Mouse (Mus musculus) stomach, postnatal 0 days (tissue): ENCODE measurements around the gene Pip4k2c. TPM values are rescaled to one million over a fixed set of nuclear protein-coding genes. Genes with fewer than 3 reads are reported as not detected.

Source experiments
- ATAC-seq: fragments of 200-750 bp; cut with Nextera tagmentation; 2 replicates; pipeline ENCODE4 v1.8.0; 2017; ENCODE audit not compliant: low FRiP score, low TSS enrichment
- DNase-seq: peaks from one replicate; pipeline ENCODE4 v3.0.0-alpha.2; 2016; ENCODE audit warnings: low spot score
- H3K27ac ChIP-seq: fragments of 300-500 bp; sonication (generic); replicated peaks from 2 replicates; pipeline ENCODE4 v1.5.1; 2014; ENCODE audit warnings: mild to moderate bottlenecking, control low read depth
- H3K27me3 ChIP-seq: fragments of 300-500 bp; sonication (generic); 2 replicates; pipeline ENCODE4 v1.6.1; 2014; ENCODE audit warnings: low read length; ENCODE audit not compliant: control insufficient read depth, insufficient read depth
- H3K36me3 ChIP-seq: fragments of 300-500 bp; sonication (generic); 2 replicates; pipeline ENCODE4 v1.6.1; 2014; ENCODE audit warnings: low read length, mixed read lengths; ENCODE audit not compliant: control insufficient read depth, insufficient read depth
- H3K4me1 ChIP-seq: fragments of 300-500 bp; sonication (generic); replicated peaks from 2 replicates; pipeline ENCODE4 v1.6.1; 2014; ENCODE audit warnings: antibody characterized with exemption; ENCODE audit not compliant: control insufficient read depth, insufficient read depth
- H3K4me2 ChIP-seq: fragments of 300-500 bp; sonication (generic); replicated peaks from 2 replicates; pipeline ENCODE4 v1.6.1; 2014; ENCODE audit warnings: low read depth, mild to moderate bottlenecking, control low read depth, moderate library complexity
- H3K4me3 ChIP-seq: fragments of 300-500 bp; sonication (generic); 2 replicates; pipeline ENCODE4 v1.5.1; 2014; ENCODE audit warnings: low read depth, low read length, control low read depth
- H3K9ac ChIP-seq: fragments of 300-500 bp; sonication (generic); 2 replicates; pipeline ENCODE4 v1.6.1; 2014; ENCODE audit warnings: mild to moderate bottlenecking, low read length, control low read depth, mixed read lengths
- H3K9me3 ChIP-seq: fragments of 300-500 bp; sonication (generic); 2 replicates; pipeline ENCODE4 v1.6.1; 2016; ENCODE audit warnings: low read length; ENCODE audit not compliant: control insufficient read depth
- CTCF ChIP-seq: IDR thresholded peaks from 2 replicates; pipeline ENCODE4 v1.5.1; 2016; ENCODE audit warnings: antibody characterized with exemption, low read depth, mild to moderate bottlenecking, moderate library complexity
- EP300 ChIP-seq: optimal IDR thresholded peaks from 2 replicates; pipeline ENCODE3; 2016; ENCODE audit warnings: antibody characterized with exemption
- WGBS: fragments of 180-500 bp; shearing (Covaris S2); extraction: QIAGEN DNeasy Blood & Tissue Kit; methylation state at CpG from one replicate; pipeline ENCODE4 v1.1.7; 2014; 5-methylcytosine and 5-hydroxymethylcytosine counted together
- polyA plus RNA-seq: library from polyadenylated mRNA; unstranded; fragments of >200 nt; fragmentation: Nextera tagmentation; extraction: Ambion mirVana; gene quantifications from 2 replicates; pipeline ENCODE4 v1.2.1, GENCODE M21; 2015

Pip4k2c gene
- polyA plus RNA-seq, 1 experiment from 2014 or later = 23.2 TPM

- no peak for TF ChIP-seq EP300
- TF ChIP-seq CTCF = no peak
- H3K27ac ChIP-seq = no peak overlapping the region
- WGBS = 11% methylated on average over 7 of the region's 7 CpGs
These were observed 34.6 kb downstream of the Pip4k2c start for GRCm38 (mm10) chr10:127176756-127177155.

GRCm38 (mm10) chr10:127176228-127176627, 35.2 kb downstream of the Pip4k2c start:
- Histone ChIP-seq H3K9ac (no peak overlapping the region), H3K4me3 (no peak overlapping the region), H3K4me2 (no peak overlapping the region), H3K27me3 (no peaks in the 10 kb centered on the region; the same call in 1 of the 2 replicates), H3K4me1 (peaks cover 4% of the 10 kb centered on the region; the same call in 1 of the 2 replicates), H3K36me3 (no peaks in the 10 kb centered on the region), H3K27ac (no peak overlapping the region), H3K9me3 (no peaks in the 10 kb centered on the region)
- 42% methylated on average over 3 of the region's 3 CpGs for WGBS
- DNase-seq = no peak
- TF ChIP-seq CTCF (peak; percentile 30), EP300 (no peak)
- no peak for ATAC-seq

More at GRCm38 (mm10) chr10:127176756-127177155, 34.6 kb downstream of the Pip4k2c start:
- Histone ChIP-seq H3K9me3 (no peaks in the 10 kb centered on the region), H3K4me1 (peaks cover 4% of the 10 kb centered on the region; the same call in 1 of the 2 replicates), H3K27me3 (no peaks in the 10 kb centered on the region; the same call in 1 of the 2 replicates), H3K4me3 (no peak overlapping the region), H3K36me3 (no peaks in the 10 kb centered on the region), H3K4me2 (no peak overlapping the region), H3K9ac (no peak overlapping the region)
- DNase-seq = no peak
- ATAC-seq = no peak

- Histone ChIP-seq H3K27ac (no peak overlapping the region), H3K9me3 (no peaks in the 10 kb centered on the region), H3K9ac (no peak overlapping the region), H3K4me2 (no peak overlapping the region), H3K4me1 (peaks cover 6% of the 10 kb centered on the region; the same call in 1 of the 2 replicates), H3K27me3 (no peaks in the 10 kb centered on the region; the same call in 1 of the 2 replicates), H3K4me3 (no peak overlapping the region), H3K36me3 (no peaks in the 10 kb centered on the region)
- TF ChIP-seq CTCF = no peak
- no peak for DNase-seq
- no peak for ATAC-seq
- 76% methylated on average over 7 of the region's 7 CpGs for WGBS
These were observed 37.2 kb downstream of the Pip4k2c start for GRCm38 (mm10) chr10:127174170-127174569.

GRCm38 (mm10) chr10:127173148-127174065, 38.0 kb downstream of the Pip4k2c start:
- no peak overlapping the region for H3K4me2 ChIP-seq
- ATAC-seq = no peak
- no peaks in the 10 kb centered on the region; the same call in 1 of the 2 replicates for H3K27me3 ChIP-seq
- peaks cover 6% of the 10 kb centered on the region; the same call in 1 of the 2 replicates for H3K4me1 ChIP-seq
- H3K36me3 ChIP-seq = no peaks in the 10 kb centered on the region
- no peak for TF ChIP-seq CTCF
- no peak for TF ChIP-seq EP300
- no peak overlapping the region for H3K4me3 ChIP-seq
- no peak overlapping the region for H3K9ac ChIP-seq
- H3K9me3 ChIP-seq = no peaks in the 10 kb centered on the region
- H3K27ac ChIP-seq = no peak overlapping the region
- WGBS = 82% methylated on average over 16 of the region's 16 CpGs
- no peak for DNase-seq

- H3K4me1 ChIP-seq = 0 out of 2 replicates have a peak, but pooled peaks cover 2% of the 10 kb centered on the region
- no peak overlapping the region for H3K9ac ChIP-seq
- WGBS = 84% methylated on average over 15 of the region's 15 CpGs
- H3K27ac ChIP-seq = no peak overlapping the region
- H3K27me3 ChIP-seq = no peaks in the 10 kb centered on the region
- H3K36me3 ChIP-seq = no peaks in the 10 kb centered on the region
- ATAC-seq (no peak), DNase-seq (no peak)
- H3K4me3 ChIP-seq = no peak overlapping the region
- TF ChIP-seq EP300 (no peak), CTCF (no peak)
- no peak overlapping the region for H3K4me2 ChIP-seq
- no peaks in the 10 kb centered on the region for H3K9me3 ChIP-seq
These were observed 39.7 kb downstream of the Pip4k2c start for GRCm38 (mm10) chr10:127171631-127172200.
